Mouse (Mus musculus): Measurements from ENCODE around the gene Ehmt1. TPM values are rescaled to one million over a fixed set of nuclear protein-coding genes. Genes with fewer than 3 reads are reported as not detected.

Gene Ehmt1
- total and polyA plus RNA-seq, 3 experiments = 31.9 to 55.8 TPM; not detected in 1

GRCm38 (mm10) chr2:24942092-24942491, 22.7 kb upstream of the Ehmt1 start:
- DNase-seq (ENCODE audit: low read depth, low spot score) = no peak
- Histone ChIP-seq H3K36me3 (ENCODE audit: control insufficient read depth in 1 of 2, insufficient read depth in 2 of 2, low read length in 2 of 2) (no peaks in the 10 kb centered on the region), H3K9ac (ENCODE audit: control insufficient read depth, low read depth, low read length, poor library complexity, severe bottlenecking) (no peak overlapping the region), H3K27me3 (ENCODE audit: control insufficient read depth in 1 of 2, insufficient read depth in 2 of 2, low read length in 2 of 2) (no peaks in the 10 kb centered on the region), H3K4me3 (ENCODE audit: control insufficient read depth in 1 of 2, insufficient read depth in 1 of 2, low read depth in 2 of 2, low read length in 2 of 2) (no peak overlapping the region), H3K79me2 (ENCODE audit: control insufficient read depth, insufficient read depth, low read length, poor library complexity) (no peaks in the 10 kb centered on the region), H3K27ac (ENCODE audit: control insufficient read depth, low read depth, low read length) (no peak overlapping the region), H3K4me1 (ENCODE audit: control insufficient read depth in 1 of 2, insufficient read depth in 2 of 2, low read length in 2 of 2) (no peaks in the 10 kb centered on the region), H3K9me3 (replicated peaks; ENCODE audit: insufficient read depth, low read length) (no peaks in the 10 kb centered on the region)
- TF ChIP-seq SMC3 (IDR thresholded peaks at IDR 0.05; ENCODE audit: low read depth, low read length) (no peak), ETS1 (IDR thresholded peaks at IDR 0.05; ENCODE audit: low read depth, low read length) (no peak), CHD2 (IDR thresholded peaks at IDR 0.05; ENCODE audit: low read length) (no peak), E2F4 (IDR thresholded peaks at IDR 0.05; ENCODE audit: borderline replicate concordance, low read depth, low read length) (no peak), CHD1 (IDR thresholded peaks at IDR 0.05; ENCODE audit: low read depth, low read length) (no peak), ZKSCAN1 (IDR thresholded peaks at IDR 0.05; ENCODE audit: low read depth, low read length) (no peak), POLR2AphosphoS2 (IDR thresholded peaks at IDR 0.05; ENCODE audit: low read length) (no peak), MYC (IDR thresholded peaks at IDR 0.05; ENCODE audit: low read depth, low read length) (no peak), GATA1 (IDR thresholded peaks at IDR 0.05; ENCODE audit: low read depth, low read length) (peak; percentile 25; the same call in 1 of the 2 replicates), SIN3A (IDR thresholded peaks at IDR 0.05; ENCODE audit: low read length) (no peak), TBP (IDR thresholded peaks at IDR 0.05; ENCODE audit: low read depth, low read length) (no peak), TCF12 (IDR thresholded peaks at IDR 0.05; ENCODE audit: low read depth, low read length) (no peak), HCFC1 (IDR thresholded peaks at IDR 0.05; ENCODE audit: low read depth, low read length) (no peak), POLR2A (IDR thresholded peaks at IDR 0.05; ENCODE audit: control insufficient read depth in 1 of 2, insufficient read depth in 1 of 2, low read depth in 1 of 2, low read length in 2 of 2, poor library complexity in 1 of 2) (no peak), TAL1 (IDR thresholded peaks at IDR 0.05; ENCODE audit: low read length) (no peak), JUND (IDR thresholded peaks at IDR 0.05; ENCODE audit: low read depth, low read length) (no peak), ZMIZ1 (IDR thresholded peaks at IDR 0.05; ENCODE audit: low read depth, low read length) (no peak), BHLHE40 (IDR thresholded peaks at IDR 0.05; ENCODE audit: borderline replicate concordance, low read depth, low read length) (peak; percentile 70; the same call in 1 of the 2 replicates), UBTF (IDR thresholded peaks at IDR 0.05; ENCODE audit: borderline replicate concordance, insufficient read depth, low read depth, low read length) (no peak), MAX (IDR thresholded peaks at IDR 0.05; ENCODE audit: low read length) (no peak), CTCF (IDR thresholded peaks at IDR 0.05 in 2 of 3, conservative IDR thresholded peaks at IDR 0.05 in 1 of 3; ENCODE audit: control insufficient read depth in 1 of 3, insufficient read depth in 1 of 3, low read depth in 2 of 3, low read length in 3 of 3, poor library complexity in 1 of 3, severe bottlenecking in 1 of 3) (no peak), MAFK (IDR thresholded peaks at IDR 0.05; ENCODE audit: borderline replicate concordance, low read depth, low read length) (no peak), EP300 (IDR thresholded peaks at IDR 0.05; ENCODE audit: low read depth in 1 of 2, low read length in 2 of 2) (no peak), KAT2A (conservative IDR thresholded peaks at IDR 0.05; ENCODE audit: low read depth, low read length) (no peak), NRF1 (IDR thresholded peaks at IDR 0.05; ENCODE audit: insufficient read depth, low read depth, low read length, poor library complexity, severe bottlenecking) (no peak), POLR2AphosphoS5 (IDR thresholded peaks at IDR 0.05; ENCODE audit: borderline replicate concordance, low read depth, low read length) (no peak), USF1 (IDR thresholded peaks at IDR 0.05; ENCODE audit: low read depth, low read length) (peak; percentile 59; the same call in 1 of the 2 replicates)

Measured in MEL (cell line).